Mouse (Mus musculus) brain, embryonic 14.5 days (tissue): ENCODE measurements around the gene Ippk. TPM values are rescaled to one million over a fixed set of nuclear protein-coding genes. Genes with fewer than 3 reads are reported as not detected.

Source experiments
- DNase-seq: peaks from one replicate; pipeline ENCODE4 v3.0.0-alpha.2; 2011; ENCODE audit warnings: low read depth
- CTCF ChIP-seq: fragments of 200-500 bp; IDR thresholded peaks from 2 replicates; pipeline ENCODE4 v1.5.1; 2012; ENCODE audit warnings: inconsistent platforms, mild to moderate bottlenecking, moderate library complexity, borderline replicate concordance; ENCODE audit not compliant: insufficient read depth, insufficient read length; ENCODE audit errors: extremely low read depth
- POLR2A ChIP-seq: fragments of 200-500 bp; IDR thresholded peaks from 2 replicates; pipeline ENCODE4 v1.6.1; 2012; ENCODE audit warnings: mild to moderate bottlenecking, inconsistent platforms, borderline replicate concordance; ENCODE audit not compliant: poor library complexity, insufficient read depth, insufficient read length, severe bottlenecking; ENCODE audit errors: extremely low read depth
- polyA plus RNA-seq: library from polyadenylated mRNA; depleted of rRNA; stranded (reverse); fragments of >200 nt; gene quantifications from 2 replicates; pipeline ENCODE4 v1.2.3, GENCODE M21; 2012; rRNA removed

Ippk gene
- polyA plus RNA-seq, 1 experiment, result 8.7 TPM

DNA sequence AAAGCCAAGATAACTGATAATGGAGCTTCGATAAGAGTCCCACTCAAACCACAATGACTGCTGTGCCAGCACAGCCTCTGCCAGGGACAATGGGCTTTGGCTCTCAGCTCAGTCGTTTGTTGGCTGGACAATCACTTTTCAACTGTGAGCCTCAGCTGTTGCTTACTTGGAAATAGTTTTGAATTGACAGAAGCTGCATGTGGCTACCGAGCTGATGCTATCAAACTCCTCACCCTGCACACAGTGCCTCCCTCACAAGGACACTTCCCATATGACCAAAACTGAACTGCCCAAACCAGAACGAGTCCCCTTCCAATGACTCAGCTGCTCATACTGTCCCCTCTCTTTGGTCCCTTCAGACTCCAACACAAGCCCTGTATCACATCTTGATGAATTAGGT, 49.8 kb downstream of the Ippk start:
- DNase-seq, result peak; percentile 11
- TF ChIP-seq POLR2A (no peak), CTCF (no peak)

DNA sequence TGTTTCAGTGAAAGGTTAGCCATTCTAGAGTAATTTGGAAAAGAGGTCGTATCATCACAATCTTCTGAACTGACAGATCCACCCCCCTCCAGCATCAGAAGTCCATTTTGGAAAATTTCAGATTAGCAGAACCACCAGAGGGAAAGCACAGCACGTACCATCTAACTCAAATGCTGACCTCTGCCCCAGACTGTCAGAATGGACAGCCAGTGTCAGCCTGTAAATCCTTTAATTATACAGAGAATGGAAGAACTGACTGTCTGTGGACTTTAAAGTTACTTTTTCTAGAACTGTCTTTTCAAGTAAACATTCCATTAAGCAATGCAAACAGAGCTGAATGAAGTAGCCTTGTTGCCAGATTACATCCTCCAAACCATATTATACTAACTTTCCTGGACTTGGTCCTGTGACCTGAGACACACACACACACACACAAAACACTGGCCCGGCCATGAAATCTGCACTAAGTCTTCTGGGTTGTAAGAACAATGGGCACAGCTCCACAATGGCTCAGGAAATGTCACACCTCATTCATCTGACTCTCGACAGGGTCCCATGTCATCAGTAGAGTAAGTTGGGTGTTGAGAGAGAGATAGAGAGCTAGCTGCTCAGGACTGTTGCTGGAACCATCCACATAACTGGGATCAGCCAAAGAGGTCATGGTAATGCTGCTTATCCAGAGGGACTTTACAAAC, 51.1 kb downstream of the Ippk start:
- no peak for DNase-seq
- TF ChIP-seq CTCF (no peak), POLR2A (no peak)

DNA sequence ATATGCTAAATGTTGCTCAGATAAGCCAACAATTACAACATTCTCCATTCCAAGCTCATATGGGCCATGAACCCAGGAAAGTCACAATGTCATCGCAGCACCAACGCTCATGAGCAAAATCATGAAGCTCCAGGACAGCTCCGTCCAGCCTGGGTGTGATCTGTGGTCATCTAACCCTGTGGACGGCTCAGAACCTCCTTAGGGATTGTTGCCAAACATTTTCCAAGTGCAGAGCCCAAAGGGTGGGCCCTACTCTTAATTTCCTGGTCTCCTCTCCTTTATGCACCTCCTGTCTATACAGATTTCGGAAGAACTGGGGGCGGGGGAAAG, 51.6 kb downstream of the Ippk start:
- no peak for TF ChIP-seq POLR2A
- no peak for DNase-seq

DNA sequence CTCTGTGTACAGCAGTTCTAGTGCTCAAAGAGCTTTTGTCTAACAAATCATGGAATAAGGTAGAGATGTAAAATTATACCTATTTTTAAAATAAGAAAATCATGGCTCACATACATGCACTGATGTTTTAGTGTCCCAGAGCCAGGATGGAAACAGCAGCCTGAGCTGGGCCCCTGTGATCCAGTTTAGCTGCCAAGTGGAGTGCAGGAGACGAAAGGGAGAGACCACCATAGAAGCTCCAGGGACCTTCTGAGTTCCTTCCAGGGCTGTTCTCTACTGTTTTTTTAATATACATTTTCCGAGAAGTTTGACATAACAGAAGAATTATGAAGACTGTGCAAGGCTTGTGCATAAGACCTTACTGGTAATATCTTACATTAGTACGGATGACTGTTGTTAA, 56.8 kb downstream of the Ippk start:
- TF ChIP-seq CTCF (no peak), POLR2A (no peak)
- DNase-seq, result no peak

DNA sequence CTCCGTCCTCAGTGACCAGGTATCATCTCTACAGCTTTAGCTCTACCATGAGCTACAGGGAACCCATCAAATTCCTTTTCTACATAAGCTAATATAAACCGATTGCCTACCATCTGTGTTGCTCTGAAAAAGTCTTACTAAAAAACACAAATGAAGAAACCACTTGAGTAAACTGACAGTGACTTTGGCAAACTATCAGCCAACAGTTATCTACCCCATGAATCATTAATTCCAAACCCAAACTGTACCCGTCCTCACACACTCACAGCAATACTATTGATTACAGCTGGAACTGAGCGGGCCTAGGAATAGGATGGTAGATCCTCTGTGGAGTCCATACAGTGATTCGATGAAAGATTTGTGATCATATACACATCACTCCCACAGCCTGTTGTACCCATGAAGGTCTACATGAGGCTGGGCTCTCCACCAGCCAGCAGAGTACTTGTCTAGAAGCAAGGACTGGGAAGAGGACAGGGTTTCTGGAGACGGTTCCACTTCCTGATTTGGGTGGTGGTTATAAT, 57.9 kb downstream of the Ippk start:
- DNase-seq, result no peak

DNA sequence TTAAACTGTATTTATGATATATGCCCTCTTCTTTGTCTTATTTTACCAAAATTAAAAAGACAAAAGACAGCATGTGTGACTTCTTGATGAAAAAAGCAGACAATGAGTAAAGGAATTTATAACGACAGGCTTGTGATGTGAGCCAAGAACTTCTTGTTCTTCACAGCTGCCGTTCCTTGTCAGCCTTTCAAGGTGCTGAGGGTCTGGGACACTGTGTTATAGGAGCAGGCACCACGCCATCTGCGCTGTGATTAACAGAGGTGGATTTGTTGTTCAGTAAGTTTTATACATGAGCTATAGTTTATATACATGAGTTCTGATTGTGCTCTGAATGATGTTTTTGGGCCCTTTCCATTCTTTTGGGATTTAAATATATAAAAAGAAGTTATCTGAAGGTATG, 58.4 kb downstream of the Ippk start:
- DNase-seq, result peak; percentile 20
- no peak for TF ChIP-seq POLR2A
- TF ChIP-seq CTCF, result no peak

More for the DNA sequence above, 57.9 kb downstream of the Ippk start:
- TF ChIP-seq POLR2A, result no peak
- no peak for TF ChIP-seq CTCF

DNA sequence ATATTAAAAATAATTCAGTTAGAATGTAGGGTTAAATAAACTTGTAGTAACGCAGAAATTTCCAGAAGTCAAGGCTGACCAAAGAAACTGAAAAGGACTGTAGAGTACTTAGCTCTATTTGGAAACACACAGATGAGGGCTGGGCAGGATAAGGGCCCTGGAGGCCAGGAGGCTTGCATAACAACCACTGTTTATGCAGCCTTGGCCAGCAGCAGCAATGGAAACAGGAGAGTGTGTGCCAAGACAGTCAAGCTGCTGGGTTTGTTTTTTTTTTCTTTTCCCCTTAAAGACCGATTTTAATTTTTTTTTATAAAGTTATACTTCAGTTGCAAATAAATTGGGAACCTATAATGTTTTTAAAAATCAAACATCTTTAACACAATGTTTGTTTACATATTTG, 59.0 kb downstream of the Ippk start:
- TF ChIP-seq CTCF (no peak), POLR2A (no peak)
- peak; percentile 79 for DNase-seq

DNA sequence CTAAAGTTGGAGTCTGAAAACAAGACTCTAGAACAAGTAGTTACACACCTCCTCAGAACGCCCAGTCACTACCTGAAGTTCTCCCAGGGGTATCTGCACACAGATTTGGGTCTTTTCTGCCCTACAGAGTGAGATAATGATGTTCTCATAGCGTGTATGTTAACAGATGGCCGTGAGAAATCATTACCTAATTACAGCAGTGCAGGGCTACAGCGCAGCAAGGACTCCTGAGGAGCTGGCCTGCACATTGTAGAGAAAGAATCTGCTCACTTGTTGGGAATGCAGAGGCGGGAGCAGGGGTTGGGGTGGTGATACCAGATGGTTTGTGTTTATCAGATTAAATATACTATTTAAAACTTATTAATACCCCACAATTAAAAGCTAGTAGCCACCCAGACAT, 59.5 kb downstream of the Ippk start:
- peak; percentile 68 for DNase-seq
- TF ChIP-seq POLR2A (no peak), CTCF (no peak)

DNA sequence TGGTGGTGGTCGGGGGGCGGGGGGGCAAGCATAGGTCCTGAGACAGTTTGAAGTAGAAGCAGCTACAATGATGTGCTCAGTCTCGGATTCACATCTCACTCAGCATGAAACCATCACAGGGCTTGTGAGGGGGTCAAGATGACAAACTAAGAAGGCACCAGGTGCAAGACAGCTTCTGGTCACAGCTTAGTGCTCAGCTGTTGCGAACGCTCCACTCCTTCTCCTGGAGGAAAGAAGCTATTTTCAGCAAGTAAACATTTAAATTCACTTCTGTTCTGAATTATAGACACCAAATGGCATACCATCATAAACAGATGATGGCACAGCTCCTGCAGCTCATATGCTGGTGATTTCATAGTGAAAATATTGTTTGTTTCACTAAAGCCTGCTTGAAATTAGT, 64.3 kb downstream of the Ippk start:
- peak; percentile 28 for DNase-seq
- TF ChIP-seq POLR2A, result no peak
- TF ChIP-seq CTCF, result no peak

DNA sequence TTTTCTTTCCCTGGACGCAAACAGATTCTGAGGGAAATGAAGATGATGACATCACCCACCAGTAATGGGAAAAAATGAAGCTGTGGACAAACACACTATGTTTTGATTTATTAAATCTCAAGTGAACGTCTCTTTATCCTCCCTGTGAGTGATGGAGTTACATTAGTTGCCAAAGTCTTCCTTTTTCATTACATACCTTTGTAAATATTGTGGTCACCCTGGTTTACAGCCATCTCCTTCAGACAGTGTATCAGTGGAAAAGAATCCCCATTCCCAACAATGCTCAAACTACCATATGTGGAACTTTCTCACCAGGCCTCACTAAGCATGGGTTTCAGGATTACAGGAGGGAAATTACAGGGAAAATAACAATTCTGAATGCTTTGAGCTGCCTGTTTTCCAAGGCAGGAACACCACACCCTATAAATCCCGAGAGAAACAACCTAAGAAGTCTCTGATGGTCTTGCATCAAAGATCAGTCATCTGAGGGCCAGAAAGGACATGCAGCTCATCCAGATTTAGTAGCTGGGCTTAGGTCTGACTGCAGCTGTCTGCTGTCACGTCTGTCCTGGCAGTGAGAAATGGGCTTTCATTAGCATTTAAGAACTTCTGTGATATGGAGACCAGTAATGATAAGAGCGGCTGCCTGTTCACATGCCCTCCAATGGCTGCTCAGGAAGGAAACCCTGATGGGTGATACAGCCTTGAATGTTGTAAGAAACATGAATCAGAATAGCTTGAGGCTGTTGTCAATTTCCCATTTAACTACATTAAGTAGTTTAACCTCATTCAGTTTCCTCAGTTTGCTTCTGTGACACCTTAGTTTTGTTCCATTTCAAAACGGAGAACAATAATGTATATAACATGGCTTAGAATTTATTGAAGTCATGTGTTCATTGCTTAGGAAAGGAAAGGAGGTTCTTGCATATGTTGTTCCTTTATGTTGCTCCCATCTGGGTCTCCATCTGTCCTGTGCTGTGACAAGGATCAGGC, 71.6 kb downstream of the Ippk start, which contains the start of gene Tes3-ps:
TSS of gene Tes3-ps (plus strand) at position 943 of the 993 bp plus-strand sequence.
- no peak for TF ChIP-seq CTCF
- no peak for TF ChIP-seq POLR2A
- DNase-seq, result peak; percentile 6

DNA sequence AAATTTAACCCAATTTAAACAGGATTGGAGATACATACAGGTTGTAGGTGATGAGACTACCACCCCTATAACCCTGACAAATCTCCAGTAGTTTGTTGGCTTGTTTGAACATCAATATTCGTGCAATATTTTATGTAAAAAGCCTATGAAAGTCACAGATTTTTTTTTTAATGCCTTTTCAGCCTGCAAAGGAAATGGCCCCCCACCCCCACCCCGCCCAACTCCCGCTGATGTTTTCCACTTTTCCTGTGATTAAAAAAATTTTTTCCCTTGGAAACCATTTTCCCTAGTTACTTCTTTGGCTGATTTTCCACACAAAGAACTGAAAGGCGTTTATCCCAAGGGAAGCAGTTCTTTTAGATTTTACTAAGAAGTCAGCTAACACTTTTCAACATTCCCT, 83.5 kb downstream of the Ippk start, which contains the start of gene Ecm2:
TSS of gene Ecm2 (plus strand) at position 301 of the 400 bp plus-strand sequence.
- TF ChIP-seq CTCF (no peak), POLR2A (no peak)
- DNase-seq, result peak; percentile 6

DNA sequence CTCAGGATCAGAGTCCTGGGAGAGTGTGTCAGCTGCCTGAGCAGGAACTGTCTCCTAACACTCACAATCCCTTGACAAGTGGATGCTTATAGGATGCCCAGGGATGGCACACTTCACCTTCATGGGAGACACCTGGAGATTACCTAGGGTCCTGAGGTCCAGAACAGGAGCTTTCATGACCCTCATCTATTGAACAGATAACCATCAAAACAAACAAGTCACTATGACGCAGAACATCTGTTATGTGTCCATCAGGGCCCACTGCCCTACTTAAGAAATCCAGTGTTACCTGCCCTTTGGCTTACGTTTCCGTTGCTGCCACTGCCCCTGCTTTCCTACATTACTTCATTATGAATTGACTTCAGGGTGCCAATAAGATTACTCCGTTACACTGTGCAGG, 84.7 kb downstream of the Ippk start:
- DNase-seq, result no peak

DNA sequence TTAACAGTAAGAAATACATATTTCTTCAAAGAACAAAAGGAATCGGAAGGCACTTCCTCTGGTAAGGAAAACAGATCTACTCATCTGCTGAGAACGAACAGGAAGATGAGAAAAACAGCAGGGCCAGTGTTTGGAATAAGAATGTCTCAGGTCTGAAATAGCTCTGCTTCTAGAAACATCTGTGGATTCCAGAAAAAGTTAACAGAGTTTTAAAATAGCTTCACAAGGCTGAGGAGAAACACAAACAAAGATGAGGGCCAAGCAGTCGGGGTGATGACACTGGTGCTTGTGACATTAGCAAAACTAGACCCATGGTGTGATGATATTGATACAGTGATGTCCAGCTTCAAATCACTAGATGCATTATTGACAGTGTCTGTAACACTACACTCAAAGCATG, 86.1 kb downstream of the Ippk start:
- DNase-seq, result peak; percentile 7
- TF ChIP-seq CTCF (no peak), POLR2A (no peak)

More for the DNA sequence above, 84.7 kb downstream of the Ippk start:
- TF ChIP-seq CTCF, result no peak
- no peak for TF ChIP-seq POLR2A

Other genes starting within 250 kb of the Ippk start
- gene Ninj1, start 233.8 kb upstream of the Ippk start, polyA plus RNA-seq, result 22.5 and 26.7 TPM in 2 replicates
- 26.2 and 26.9 TPM in 2 replicates for gene Card19, start 205.2 kb upstream of the Ippk start, polyA plus RNA-seq
- 0.44 and 0.72 TPM in 2 replicates for gene Susd3, start 172.5 kb upstream of the Ippk start, polyA plus RNA-seq
- gene Fgd3, start 100.9 kb upstream of the Ippk start, polyA plus RNA-seq, result 8.6 TPM in 2 replicates
- 35.9 and 42.3 TPM in 2 replicates for gene Bicd2, start 79.7 kb upstream of the Ippk start, polyA plus RNA-seq
- gene Tes3-ps, start 72.1 kb downstream of the Ippk start, polyA plus RNA-seq, result 0.23 and 0.48 TPM in 2 replicates
- gene Ecm2, start 83.6 kb downstream of the Ippk start, polyA plus RNA-seq, result 2.3 and 2.8 TPM in 2 replicates
- gene Aspn, start 123.2 kb downstream of the Ippk start, polyA plus RNA-seq, result 2.5 and 4.8 TPM in 2 replicates
- gene Omd, start 161.2 kb downstream of the Ippk start, polyA plus RNA-seq, result 0.08 and 0.59 TPM in 2 replicates
- 6.0 and 9.1 TPM in 2 replicates for gene Ogn, start 186.8 kb downstream of the Ippk start, polyA plus RNA-seq
- gene Cenpp, start 231.5 kb downstream of the Ippk start, polyA plus RNA-seq, result 3.0 and 6.2 TPM in 2 replicates
- gene Nol8, start 231.8 kb downstream of the Ippk start, polyA plus RNA-seq, result 10.6 and 11.6 TPM in 2 replicates